Mouse (Mus musculus) urinary bladder, postnatal 25 days (tissue): ENCODE results near the gene Vmo1.
"Not testable (repeated sequence)": the region's sequence is repeated elsewhere in the genome, so short reads cannot be mapped to it uniquely, and the experiment has no call there.

Experiments
- DNase-seq: peaks from one replicate; pipeline ENCODE4 v3.0.0; 2022; ENCODE audit warnings: low spot score

Gene Vmo1

GRCm38 (mm10) chr11:70520178-70520769, 5.9 kb upstream of the Vmo1 start:
- DNase-seq: peak; percentile 16

DNA sequence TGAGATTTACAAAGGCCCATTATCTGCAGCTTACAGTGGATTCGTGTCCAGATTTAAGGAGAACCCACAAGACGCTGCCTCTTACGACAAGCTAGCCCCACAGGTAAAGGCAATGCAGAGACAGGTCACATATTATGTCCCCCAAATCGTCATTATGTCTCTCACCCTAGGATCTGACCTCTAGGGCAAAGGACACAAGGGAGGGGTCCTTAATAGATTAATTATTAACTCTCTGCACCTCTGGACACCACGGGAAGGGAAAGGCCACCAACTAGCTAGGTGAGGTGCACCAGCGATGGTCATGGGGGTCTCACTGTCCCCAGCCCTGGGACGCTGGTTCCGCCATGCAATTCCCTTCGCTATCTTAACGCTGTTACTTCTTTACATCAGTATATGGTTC, 4.5 kb upstream of the Vmo1 start, which contains the start of gene Gltpd2:
Gltpd2 (plus strand) TSS at position 274 of the 400 bp plus-strand sequence.
- DNase-seq: no peak

DNA sequence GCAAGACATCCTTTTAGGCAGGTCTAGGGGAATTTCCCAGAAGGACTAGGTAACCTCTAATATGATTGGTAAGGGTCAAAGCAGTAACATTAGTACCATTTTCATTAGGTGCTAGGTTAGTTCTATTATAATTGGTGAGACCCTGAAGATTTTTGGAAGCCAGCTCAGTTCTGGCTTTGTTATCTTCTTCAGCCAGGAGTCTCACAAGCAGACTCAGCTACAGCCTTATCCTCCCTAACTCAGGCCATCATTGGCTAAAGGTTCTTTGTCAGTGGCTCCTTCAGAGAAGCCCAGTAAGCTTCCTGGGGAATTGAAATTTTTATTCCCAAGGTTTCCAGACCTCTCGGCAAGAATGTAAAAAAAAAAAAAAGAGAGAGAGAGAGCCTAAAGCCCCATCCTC, 4.0 kb upstream of the Vmo1 start:
- DNase-seq: no peak

GRCm38 (mm10) chr11:70516352-70516751, 1.9 kb upstream of the Vmo1 start:
- DNase-seq: no peak

GRCm38 (mm10) chr11:70513520-70513919, 896 bp downstream of the Vmo1 start:
- no peak for DNase-seq

DNA sequence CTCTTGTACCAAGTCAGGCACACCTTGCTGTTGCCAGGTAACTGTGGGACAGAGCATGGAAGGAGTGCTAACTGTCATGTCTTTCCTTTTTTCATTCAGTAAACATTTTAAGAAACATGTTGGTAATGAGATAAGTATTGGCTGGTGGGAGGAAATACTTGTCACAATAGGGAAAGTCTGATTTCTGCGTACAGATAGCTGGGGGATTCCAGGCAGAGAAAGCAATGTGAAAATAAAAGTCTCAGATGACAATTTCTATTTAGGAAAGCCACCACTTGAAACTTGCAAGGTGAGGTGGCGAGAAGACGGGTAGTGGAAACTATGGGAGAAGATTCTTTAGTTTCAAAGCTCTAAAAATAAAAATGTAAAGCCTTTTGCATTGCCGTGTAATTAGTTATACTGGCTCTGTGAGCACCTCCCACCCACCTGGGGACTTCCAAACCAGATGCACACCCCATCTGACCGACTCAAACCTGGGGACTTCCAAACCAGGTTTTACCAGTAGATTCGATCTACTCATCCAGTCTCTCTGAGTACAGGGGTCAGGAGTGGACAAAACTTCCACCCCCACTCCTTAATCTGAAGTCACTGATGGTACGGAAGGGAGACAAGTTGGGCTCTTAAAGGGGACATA, 1.6 kb downstream of the Vmo1 start:
- no peak for DNase-seq

DNA sequence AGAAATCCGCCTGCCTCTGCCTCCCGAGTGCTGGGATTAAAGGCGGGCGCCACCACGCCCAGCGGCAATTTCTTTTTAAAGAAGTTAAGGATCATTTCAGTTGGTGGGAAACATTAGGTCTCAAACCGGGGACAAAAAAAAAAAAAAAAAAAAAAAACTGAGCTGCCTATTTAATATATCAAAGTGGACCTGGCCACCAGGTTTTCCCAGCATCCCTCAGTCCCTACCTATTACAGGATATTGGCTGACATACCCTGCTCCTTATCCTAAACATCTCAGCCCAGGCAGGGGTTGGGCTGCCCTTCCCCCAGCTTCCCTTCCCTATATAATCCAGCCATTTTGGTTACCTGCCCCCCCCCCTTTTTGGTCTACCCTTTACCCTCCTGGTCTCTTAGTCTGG, 2.6 kb downstream of the Vmo1 start:
- DNase-seq: no peak

DNA sequence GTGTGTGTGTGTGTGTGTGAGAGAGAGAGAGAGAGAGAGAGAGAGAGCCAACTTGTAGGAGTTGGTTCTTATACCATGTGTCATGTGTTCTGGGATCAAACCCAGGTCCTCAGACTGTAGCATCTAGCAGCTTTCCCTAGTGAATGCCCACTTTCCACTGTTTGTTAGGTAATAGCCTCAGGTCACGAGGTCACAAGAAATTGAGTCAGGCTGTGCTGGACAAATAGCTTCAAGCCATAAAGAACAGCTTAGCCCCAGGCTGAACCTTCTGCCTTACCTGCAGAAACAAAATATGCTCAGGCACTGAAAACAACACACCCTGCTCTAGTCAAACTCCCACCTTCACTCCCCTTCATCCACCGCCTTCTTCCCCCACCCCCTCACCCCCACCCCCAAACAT, 3.2 kb downstream of the Vmo1 start:
- DNase-seq: no peak

- peak; percentile 18 for DNase-seq
These were observed 4.5 kb downstream of the Vmo1 start for GRCm38 (mm10) chr11:70509753-70510564.

DNA sequence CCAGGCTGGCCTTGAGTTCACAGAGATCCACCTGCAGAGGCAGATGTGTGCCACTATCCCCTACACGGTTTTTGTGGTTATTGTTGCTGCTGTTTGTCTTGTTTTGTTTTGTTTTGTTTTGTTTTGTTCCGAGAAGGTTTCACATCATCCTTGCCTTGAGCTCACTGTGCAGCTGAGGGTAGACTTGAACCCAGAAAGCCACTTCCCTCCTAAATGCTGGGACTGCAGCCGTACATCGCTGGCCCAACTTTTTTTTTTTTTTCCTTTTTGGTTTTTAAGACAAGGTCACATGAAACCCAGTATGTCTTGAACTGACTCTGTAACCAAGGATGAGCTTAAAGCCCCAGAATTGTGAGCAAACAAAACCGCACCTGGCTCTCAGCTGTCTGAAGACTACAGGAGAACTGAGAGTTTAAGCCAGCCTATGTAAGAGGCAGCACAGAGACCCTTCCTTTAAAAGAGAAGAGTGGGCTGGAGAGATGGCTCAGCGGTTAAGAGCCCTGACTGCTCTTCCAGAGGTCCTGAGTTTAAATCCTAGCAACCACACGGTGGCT, 7.4 kb downstream of the Vmo1 start:
- no peak for DNase-seq

GRCm38 (mm10) chr11:70506385-70506784, 8.0 kb downstream of the Vmo1 start:
- DNase-seq: peak; percentile 65

DNA sequence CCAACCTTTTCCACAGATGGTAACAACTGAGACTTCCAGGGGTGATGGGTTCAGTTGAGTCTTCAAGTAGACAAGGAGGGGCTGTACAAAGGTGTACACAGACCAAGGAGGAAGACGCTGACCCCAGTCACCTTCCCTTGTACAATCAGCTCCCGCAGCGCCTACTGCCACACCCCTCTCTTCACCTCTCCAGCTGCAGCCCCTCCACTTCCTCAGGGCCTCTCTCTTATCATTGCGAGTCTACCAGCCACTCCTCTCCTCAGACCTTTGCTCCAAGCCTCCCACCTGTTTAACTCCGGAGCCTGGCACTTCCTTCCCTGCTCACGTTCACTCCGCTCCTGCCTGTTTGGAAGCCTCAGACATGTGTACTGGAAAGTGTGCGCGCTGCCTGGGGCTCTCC, 9.4 kb downstream of the Vmo1 start, which contains the start of gene Tm4sf5:
Tm4sf5 (plus strand) TSS at position 275 of the 400 bp plus-strand sequence.
- DNase-seq: no peak

DNA sequence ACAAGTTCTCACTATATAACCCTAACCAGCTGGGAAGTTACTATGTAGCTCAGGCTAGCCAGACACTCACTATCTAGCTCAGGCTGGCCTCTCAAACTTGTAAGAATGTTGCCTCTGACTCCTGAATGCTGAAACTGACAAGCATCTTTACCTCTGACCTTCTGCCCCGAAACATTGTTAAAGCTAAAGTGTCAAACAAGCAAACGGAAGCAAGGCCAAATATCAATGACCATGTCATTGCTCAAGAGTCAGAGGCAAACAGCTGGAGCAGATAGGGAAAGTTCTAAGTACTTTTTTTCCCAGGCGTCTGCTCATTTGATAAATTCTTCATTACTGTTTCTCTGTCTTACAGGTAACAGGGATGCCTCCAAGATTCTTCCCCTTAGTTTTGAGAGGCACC, 12.4 kb downstream of the Vmo1 start:
- DNase-seq: no peak

DNA sequence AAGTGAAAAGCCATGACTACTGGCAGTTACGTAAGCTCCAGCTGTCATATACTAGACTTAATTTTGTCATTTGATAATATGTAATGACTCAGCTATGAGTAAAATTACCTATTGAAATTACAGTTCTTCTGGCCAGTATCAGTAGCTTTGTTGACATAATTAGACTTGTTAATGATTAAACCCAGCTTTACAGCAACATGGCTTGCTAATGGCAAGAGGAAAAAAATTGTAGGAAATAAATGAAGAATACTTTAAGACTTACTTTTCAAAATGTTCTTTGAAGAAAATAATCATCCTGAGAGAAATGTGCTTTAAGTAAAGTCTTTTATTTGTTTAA, 14.0 kb downstream of the Vmo1 start:
- DNase-seq: no peak

DNA sequence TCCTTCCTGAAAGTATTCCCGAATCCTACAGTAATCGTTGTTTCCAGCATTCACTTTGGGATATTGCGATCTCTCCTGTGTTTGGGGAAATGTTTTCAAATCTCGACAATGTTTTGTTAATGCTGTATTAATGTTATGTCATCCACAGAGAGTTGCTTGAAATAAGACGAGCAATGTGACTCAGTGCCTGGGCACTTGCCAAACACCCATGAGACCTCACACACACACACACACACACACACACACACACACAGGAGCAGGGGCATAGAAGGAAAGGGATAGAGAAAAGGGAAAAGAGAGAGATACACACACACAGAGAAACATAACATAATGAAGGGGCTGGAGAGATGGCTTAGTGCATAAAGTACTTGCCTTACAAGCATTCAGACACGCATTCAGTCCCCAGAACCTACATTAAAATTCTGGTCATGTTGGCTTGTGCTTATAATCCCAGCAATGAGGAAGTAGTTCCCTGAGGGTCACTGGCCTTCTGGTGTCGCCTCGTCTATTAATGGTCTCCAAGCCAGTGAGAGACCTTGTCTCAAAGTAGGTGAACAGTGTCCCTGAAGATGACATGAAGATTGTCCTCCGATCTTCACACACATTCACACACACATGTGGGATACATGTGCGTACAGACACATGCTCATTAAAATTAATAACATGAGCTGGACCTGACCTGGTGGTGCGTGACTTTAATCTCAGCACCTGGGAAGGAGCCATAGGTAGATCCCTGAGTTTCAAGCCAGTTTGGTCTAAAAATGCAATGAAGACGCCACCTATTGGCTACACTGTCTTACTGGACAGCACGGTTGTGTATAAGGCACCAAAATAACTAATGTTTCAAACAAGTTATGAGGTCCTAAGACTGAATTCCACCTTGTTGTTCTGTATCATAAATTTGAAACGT, 14.6 kb downstream of the Vmo1 start:
- no peak for DNase-seq

DNA sequence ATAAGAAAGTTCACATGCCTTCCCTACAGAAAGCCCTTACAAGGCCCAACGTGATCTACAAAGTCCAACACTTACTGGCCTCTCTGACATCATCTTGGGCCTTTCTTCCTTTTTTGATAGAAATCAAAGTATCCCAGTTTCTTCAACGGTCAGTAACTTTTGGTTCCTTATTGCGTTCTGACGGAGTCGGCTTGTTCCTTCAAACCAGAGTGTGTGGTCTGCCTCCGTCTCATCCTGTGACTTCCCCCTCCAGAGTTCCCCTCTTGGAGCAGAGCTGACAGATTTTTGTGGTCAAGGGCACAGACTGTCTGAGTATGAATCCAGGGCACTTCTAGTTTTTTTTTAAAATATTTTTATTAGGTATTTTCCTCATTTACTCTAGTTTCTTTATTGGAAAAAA, 24.7 kb downstream of the Vmo1 start:
- no peak for DNase-seq

- DNase-seq: no peak
These were observed 25.3 kb downstream of the Vmo1 start for GRCm38 (mm10) chr11:70489138-70489537.

DNA sequence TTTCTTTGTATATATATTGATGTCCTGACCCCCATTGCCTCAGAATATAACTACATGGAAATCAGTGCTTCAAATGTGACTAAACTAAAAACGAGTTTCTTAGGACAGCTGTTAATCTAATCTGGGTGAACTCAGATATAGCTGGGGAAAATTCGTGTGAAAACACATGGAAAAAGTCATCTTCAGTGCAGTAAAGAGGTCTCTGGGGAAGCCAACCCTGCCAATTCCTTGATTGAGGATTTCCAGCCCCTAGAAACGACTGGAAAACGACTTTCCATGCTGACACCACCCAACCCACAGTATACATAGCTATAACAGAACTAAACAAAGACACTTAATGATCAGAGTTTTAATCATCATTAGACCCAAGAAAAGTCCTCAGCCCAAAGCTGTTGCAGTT, 26.6 kb downstream of the Vmo1 start:
- DNase-seq: no peak

DNA sequence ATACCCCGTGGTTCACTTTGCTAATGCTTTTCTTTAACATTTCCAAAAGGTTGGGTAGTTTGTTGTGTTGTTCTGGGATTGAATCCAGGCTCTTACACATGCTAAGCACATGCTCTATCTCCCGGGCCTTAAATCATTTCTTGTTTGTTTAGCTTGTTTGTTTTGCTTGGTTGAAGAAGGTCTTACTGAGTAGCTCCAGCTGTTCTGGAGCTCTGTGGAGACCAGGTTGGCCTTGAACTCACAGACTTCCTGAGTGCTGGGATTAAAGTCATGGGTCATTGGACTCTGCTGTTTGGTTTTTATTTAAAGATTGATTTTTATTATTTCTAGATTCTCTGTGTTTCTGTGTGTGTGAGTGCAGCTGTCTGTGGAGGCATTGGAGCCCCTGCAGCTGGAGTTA, 28.9 kb downstream of the Vmo1 start:
- DNase-seq: no peak

- no peak for DNase-seq
These were observed 39.4 kb downstream of the Vmo1 start for GRCm38 (mm10) chr11:70474872-70475534.

GRCm38 (mm10) chr11:70473291-70473690, 41.1 kb downstream of the Vmo1 start:
- DNase-seq: not testable (repeated sequence)
